Mouse (Mus musculus) heart, adult 2 months (tissue): Measurements from ENCODE around the gene Fam71e1. TPM values are rescaled to one million over a fixed set of nuclear protein-coding genes. Genes with fewer than 3 reads are reported as not detected.

ENCODE experiments used
- DNase-seq, 2 experiments: peaks; one replicate each; pipeline ENCODE4 v3.0.0; 2021
- H3K27ac ChIP-seq: fragments of 200-600 bp; 2 replicates; pipeline ENCODE4 v1.8.1; 2022
- H3K27me3 ChIP-seq: fragments of 200-500 bp; 2 replicates; pipeline ENCODE4 v1.6.1; 2012; ENCODE audit warnings: mild to moderate bottlenecking, low read length, inconsistent platforms, mixed read lengths; ENCODE audit not compliant: control insufficient read depth, insufficient read depth
- H3K36me3 ChIP-seq: fragments of 200-500 bp; 2 replicates; pipeline ENCODE4 v1.6.1; 2012; ENCODE audit warnings: low read length, inconsistent platforms; ENCODE audit not compliant: control insufficient read depth, insufficient read depth
- H3K4me1 ChIP-seq: fragments of 200-500 bp; 2 replicates; pipeline ENCODE4 v1.6.1; 2011; ENCODE audit warnings: low read length; ENCODE audit not compliant: control insufficient read depth, insufficient read depth
- H3K4me3 ChIP-seq: fragments of 200-600 bp; 2 replicates; pipeline ENCODE4 v1.8.1; 2022
- H3K79me2 ChIP-seq: fragments of 200-500 bp; replicated peaks from 2 replicates; pipeline ENCODE4 v1.6.1; 2012; ENCODE audit warnings: mild to moderate bottlenecking, inconsistent platforms, low read length, moderate library complexity, mixed read lengths; ENCODE audit not compliant: control insufficient read depth, insufficient read depth
- H3K9ac ChIP-seq: fragments of 200-500 bp; 2 replicates; pipeline ENCODE4 v1.6.1; 2012; ENCODE audit warnings: low read depth, mild to moderate bottlenecking, control low read depth, inconsistent platforms, low read length, mixed read lengths
- CTCF ChIP-seq: fragments of 200-600 bp; IDR thresholded peaks from 2 replicates; pipeline ENCODE4 v1.8.1; 2022; ENCODE audit warnings: antibody characterized with exemption, mild to moderate bottlenecking, moderate library complexity
- EP300 ChIP-seq: fragments of 200-500 bp; IDR thresholded peaks from 2 replicates; pipeline ENCODE4 v1.6.1; 2011; ENCODE audit warnings: low read depth, low read length, control low read depth; ENCODE audit not compliant: insufficient read depth
- POLR2A ChIP-seq: fragments of 200-500 bp; IDR thresholded peaks from 2 replicates; pipeline ENCODE4 v1.6.1; 2011; ENCODE audit warnings: mild to moderate bottlenecking, low read depth, low read length, control low read depth; ENCODE audit not compliant: insufficient read depth
- WGBS: fragments of 180-500 bp; shearing (Covaris S2); methylation state at CpG from one replicate; pipeline ENCODE4 v1.1.7; 2018; 5-methylcytosine and 5-hydroxymethylcytosine counted together
- intact Hi-C: fragments of 180-260 bp; cut with DNase I; formaldehyde crosslinking; loops from one replicate; pipeline ENCODE4 v1.15.1; 2025
- polyA plus RNA-seq: library from polyadenylated mRNA; depleted of rRNA; stranded (reverse); fragments of >200 nt; gene quantifications from 2 replicates; pipeline ENCODE4 v1.2.3, GENCODE M21; 2012
- total RNA-seq, 2 experiments: library from RNA; stranded (reverse); gene quantifications; 2 replicates each; pipeline ENCODE4 v1.2.3; 2021

Fam71e1 gene
- total and polyA plus RNA-seq, 3 experiments: 2.6 to 6.4 (median 3.3) TPM

GRCm38 (mm10) chr7:44465111-44465510 is 31.3 kb upstream of the Fam71e1 start, which contains the start of gene Aspdh:
Gene Aspdh, plus strand, starts transcription at chr7:44465391.
- intact Hi-C loops: loop anchor here (5.0 kb wide), 2 partner anchors 158 to 218 kb away; partner anchors contain the start of genes 1700028J19Rik, 2410002F23Rik and Clec11a
- H3K9ac ChIP-seq: no peak within 1 kb of the TSS
- H3K4me3 ChIP-seq: no peak within 1 kb of the TSS
- DNase-seq: no peak
- H3K27ac ChIP-seq: no peak within 1 kb of the TSS
- H3K27me3 ChIP-seq: peaks cover 3% of the 10 kb centered on the region; the same call in 1 of the 2 replicates
- 82% methylated on average over 2 of the region's 2 CpGs for WGBS
- TF ChIP-seq CTCF (no peak), POLR2A (no peak), EP300 (no peak)
- peaks cover 5% of the 10 kb centered on the region for H3K4me1 ChIP-seq
- no peaks in the 10 kb centered on the region for H3K79me2 ChIP-seq
- no peaks in the 10 kb centered on the region for H3K36me3 ChIP-seq

DNA sequence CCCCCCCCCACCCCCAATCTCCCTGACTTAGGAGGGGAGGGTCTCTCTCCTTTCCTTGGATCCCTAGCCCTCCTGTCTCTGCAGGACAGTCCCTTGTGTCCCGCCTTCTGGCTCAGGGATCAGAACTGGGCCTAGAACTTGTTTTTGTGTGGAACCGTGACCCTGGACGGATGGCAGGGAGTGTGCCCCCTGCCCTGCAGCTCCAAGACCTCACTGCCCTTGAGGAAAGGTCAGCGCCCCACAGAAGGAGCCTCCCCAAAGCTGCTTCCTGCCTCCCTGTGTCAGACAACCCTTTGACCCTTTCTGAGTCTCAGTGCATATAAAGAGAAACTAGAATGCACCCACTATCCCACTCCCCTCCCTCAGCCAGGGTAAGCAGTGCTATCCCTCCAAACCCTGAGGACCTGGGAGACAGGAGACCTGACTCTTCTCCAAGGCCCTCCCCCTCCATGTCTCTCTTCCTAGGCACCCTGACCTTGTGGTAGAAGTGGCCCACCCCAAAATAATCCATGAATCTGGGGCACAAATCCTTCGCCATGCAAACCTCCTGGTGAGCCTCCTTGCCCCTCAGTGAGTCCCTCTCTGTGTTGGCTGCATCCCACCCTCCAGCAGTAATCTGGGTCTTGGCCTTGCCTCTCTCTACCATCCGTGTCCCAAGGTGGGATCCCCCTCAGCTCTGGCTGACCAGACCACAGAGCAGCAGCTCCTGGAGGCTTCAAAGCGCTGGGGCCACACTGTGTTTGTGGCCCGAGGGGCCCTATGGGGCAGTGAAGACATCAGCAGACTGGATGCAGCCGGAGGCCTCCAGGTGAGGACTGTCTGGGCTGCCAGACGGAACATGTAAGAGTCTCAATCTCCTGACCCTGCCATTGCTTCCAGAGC is 30.1 kb upstream of the Fam71e1 start:
- no peak for DNase-seq
- no peak for TF ChIP-seq POLR2A
- TF ChIP-seq EP300: no peak
- TF ChIP-seq CTCF: no peak
- no peaks in the 10 kb centered on the region for H3K36me3 ChIP-seq
- H3K27me3 ChIP-seq: peaks cover 3% of the 10 kb centered on the region; the same call in 1 of the 2 replicates
- H3K4me1 ChIP-seq: peaks cover 6% of the 10 kb centered on the region
- intact Hi-C loops: loop anchor here (2.0 to 5.0 kb wide), 3 partner anchors 91 to 219 kb away; partner anchors contain the start of genes 1700028J19Rik, 2410002F23Rik and Clec11a
- no peak overlapping the region for H3K4me3 ChIP-seq
- H3K79me2 ChIP-seq: no peaks in the 10 kb centered on the region
- no peak overlapping the region for H3K27ac ChIP-seq
- WGBS: 82% methylated on average over 10 of the region's 10 CpGs
- no peak overlapping the region for H3K9ac ChIP-seq

DNA sequence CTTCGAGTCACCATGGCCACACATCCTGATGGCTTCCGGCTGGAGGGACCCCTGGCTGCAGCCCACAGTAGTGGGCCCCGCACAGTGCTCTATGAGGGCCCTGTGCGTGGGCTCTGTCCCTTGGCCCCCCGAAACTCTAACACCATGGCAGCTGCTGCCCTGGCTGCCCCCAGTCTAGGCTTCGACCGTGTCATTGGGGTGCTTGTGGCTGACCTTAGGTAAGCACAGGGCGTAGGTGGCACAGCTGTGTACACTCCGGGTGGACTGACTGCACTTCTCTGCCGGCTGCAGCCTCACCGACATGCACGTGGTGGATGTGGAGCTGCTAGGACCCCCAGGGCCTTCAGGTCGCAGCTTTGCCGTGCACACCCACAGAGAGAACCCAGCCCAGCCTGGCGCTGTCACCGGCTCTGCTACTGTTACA is 29.5 kb upstream of the Fam71e1 start:
- peak in 1 of 2 experiments; percentile 29 for DNase-seq
- WGBS: 84% methylated on average over 16 of the region's 16 CpGs
- intact Hi-C loops: loop anchor here (2.0 to 5.0 kb wide), 3 partner anchors 92 to 220 kb away; partner anchors contain the start of genes 1700028J19Rik, 2410002F23Rik and Clec11a
- H3K9ac ChIP-seq: no peak overlapping the region
- H3K27ac ChIP-seq: peak overlapping the region; percentile 29; the same call in 1 of the 2 replicates
- H3K4me1 ChIP-seq: peaks cover 6% of the 10 kb centered on the region
- H3K27me3 ChIP-seq: peaks cover 3% of the 10 kb centered on the region; the same call in 1 of the 2 replicates
- H3K4me3 ChIP-seq: no peak overlapping the region
- H3K79me2 ChIP-seq: no peaks in the 10 kb centered on the region
- no peaks in the 10 kb centered on the region for H3K36me3 ChIP-seq
- TF ChIP-seq EP300 (no peak), POLR2A (no peak), CTCF (no peak)

- WGBS: under 1% methylated on average over 42 of the region's 42 CpGs
- H3K27me3 ChIP-seq: no peaks in the 10 kb centered on the region
- TF ChIP-seq EP300 (0 out of 2 replicates have a peak, but pooled peaks have one; percentile 12), POLR2A (peak; percentile 89), CTCF (peak; percentile 14; the same call in 1 of the 2 replicates)
- H3K36me3 ChIP-seq: no peaks in the 10 kb centered on the region
- peak within 1 kb of the TSS; percentile 74 for H3K4me3 ChIP-seq
- H3K4me1 ChIP-seq: peaks cover 6% of the 10 kb centered on the region
- DNase-seq: peak; percentile 91 to 97
- peak within 1 kb of the TSS; percentile 92 for H3K27ac ChIP-seq
- H3K9ac ChIP-seq: peak within 1 kb of the TSS; percentile 86
- H3K79me2 ChIP-seq: no peaks in the 10 kb centered on the region
- intact Hi-C loops: loop anchor here (1.0 to 5.0 kb wide), 4 partner anchors 28 to 221 kb away; partner anchors contain the start of genes 1700028J19Rik, 2410002F23Rik, Clec11a and Emc10
These were observed 28.5 kb upstream of the Fam71e1 start, which contains the start of gene Josd2 for GRCm38 (mm10) chr7:44467811-44468411. Gene Josd2, plus strand, starts transcription at chr7:44467980.

DNA sequence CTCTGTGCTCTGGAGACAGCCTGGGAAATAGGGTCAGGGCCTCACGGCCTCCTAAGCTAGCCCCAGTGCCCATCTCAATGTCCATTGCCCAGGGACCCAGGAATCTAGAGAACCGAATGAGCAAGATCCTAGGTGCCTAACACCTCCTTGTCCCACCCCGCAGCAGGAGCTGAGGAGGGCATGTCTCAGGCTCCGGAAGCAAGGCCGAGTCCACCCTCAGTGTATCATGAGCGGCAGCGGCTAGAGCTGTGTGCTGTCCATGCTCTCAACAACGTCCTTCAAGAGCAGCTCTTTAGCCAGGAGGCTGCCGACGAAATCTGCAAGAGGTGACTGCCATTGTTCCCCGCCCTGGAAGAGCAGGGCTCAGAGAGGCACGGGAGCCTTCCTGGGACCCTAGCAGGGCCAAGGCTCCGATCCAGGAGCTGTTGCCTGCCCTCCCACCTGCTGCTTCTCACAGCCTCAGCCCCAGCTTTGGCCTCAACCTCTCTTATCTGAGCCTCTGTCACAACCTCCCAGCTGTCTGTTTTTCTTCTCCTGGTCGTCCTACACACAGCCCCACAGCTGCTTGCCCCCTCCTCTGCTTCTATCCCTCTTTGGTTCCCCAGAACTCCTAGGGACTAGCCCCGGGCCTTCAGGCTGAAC is 27.6 kb upstream of the Fam71e1 start:
- Histone ChIP-seq H3K4me1 (peaks cover 6% of the 10 kb centered on the region), H3K4me3 (peak overlapping the region; percentile 74), H3K9ac (peak overlapping the region; percentile 86), H3K27ac (peak overlapping the region; percentile 92), H3K27me3 (no peaks in the 10 kb centered on the region), H3K36me3 (no peaks in the 10 kb centered on the region), H3K79me2 (no peaks in the 10 kb centered on the region)
- DNase-seq: peak in 1 of 2 experiments; percentile 40
- WGBS: 41% methylated on average over 15 of the region's 15 CpGs
- intact Hi-C loops: loop anchor here (1.0 to 5.0 kb wide), 3 partner anchors 28 to 221 kb away; partner anchors contain the start of genes 1700028J19Rik, 2410002F23Rik, Clec11a and Emc10
- TF ChIP-seq CTCF (no peak), POLR2A (no peak), EP300 (no peak)
